26 mouse cellular contexts compared by ENCODE assay signal in the genomic region with DNA sequence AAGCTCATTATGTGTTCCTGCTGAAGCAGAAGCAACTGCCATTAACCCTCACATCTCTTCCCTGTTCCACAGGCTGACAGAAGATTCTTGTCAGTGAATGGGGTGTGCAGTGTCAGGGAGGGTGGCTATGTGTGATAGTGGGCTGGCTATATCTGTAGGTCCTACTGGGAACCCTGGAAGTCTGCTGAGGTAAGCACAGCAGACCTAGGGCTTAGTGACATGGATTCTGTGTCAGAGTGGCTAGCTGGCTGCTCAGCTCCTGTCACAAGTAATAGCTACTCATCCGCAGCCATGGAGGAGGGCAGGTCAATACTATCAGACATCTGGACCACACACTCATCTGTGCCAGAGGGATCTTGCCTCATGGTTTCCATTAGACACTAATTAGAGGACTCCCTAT.
DNase-seq lines count a peak whose midpoint lies in the region; ATAC-seq lines count a peak whose summit lies in the region.
"Had no signal": no experiment of that assay in that cellular context is flagged by ENCODE, and none has a peak within 500 bp of the region (broad histone marks: within the 10 kb centered on the region; RNA-seq: fewer than 3 reads in every experiment).

No protein-coding gene starts in this region.

- 76% methylated on average over 1 of the region's 1 CpGs for WGBS in heart, embryonic 12.5 days
- WGBS in midbrain, embryonic 10.5 days = 67% methylated on average over 1 of the region's 1 CpGs
- WGBS in midbrain, embryonic 14.5 days = 82% methylated on average over 1 of the region's 1 CpGs
- WGBS in embryonic facial prominence, embryonic 12.5 days = 23% methylated on average over 1 of the region's 1 CpGs

- H3K36me3 ChIP-seq in heart, embryonic 12.5 days = no peaks in the 10 kb centered on the region
- H3K36me3 ChIP-seq in midbrain, embryonic 10.5 days = no peaks in the 10 kb centered on the region
- no peaks in the 10 kb centered on the region for H3K36me3 ChIP-seq in midbrain, embryonic 14.5 days (ENCODE audit: control insufficient read depth, insufficient read depth, low read length)
- H3K36me3 ChIP-seq in embryonic facial prominence, embryonic 12.5 days = no peaks in the 10 kb centered on the region
- H3K36me3 ChIP-seq: embryonic facial prominence, embryonic 15.5 days; G1E; heart, embryonic 15.5 days; liver, embryonic 13.5 days had no signal

- no peak for ATAC-seq in heart, embryonic 12.5 days (ENCODE audit: insufficient number of reproducible peaks, low FRiP score)
- ATAC-seq in midbrain, embryonic 14.5 days (ENCODE audit: low FRiP score, low TSS enrichment) = no peak
- ATAC-seq in embryonic facial prominence, embryonic 12.5 days (ENCODE audit: insufficient number of reproducible peaks, insufficient read depth, low FRiP score, low TSS enrichment) = 0 out of 2 replicates have a peak, but pooled peaks have one; percentile 55
- ATAC-seq: midbrain, embryonic 16.5 days had no signal

- DNase-seq in heart, adult 11 months = peak; percentile 54
- peak; percentile 19 for DNase-seq in midbrain, embryonic 10.5 days (ENCODE audit: low spot score)
- DNase-seq in midbrain, embryonic 14.5 days = no peak
- peak; percentile 83 for DNase-seq in retina, embryonic 14.5 days (ENCODE audit: low spot score)
- no peak for DNase-seq in cerebellum, postnatal 10 days
- DNase-seq in T-cell, adult 2 months (ENCODE audit: low spot score) = no peak
- DNase-seq: adrenal gland, postnatal 10 days; B cell, adult 2 months; cerebellum, adult 18-20 months; cerebellum, postnatal 25 days; gastrocnemius, postnatal 36 days; heart, postnatal 36 days; kidney, adult 11 months; kidney, postnatal 36 days; liver, embryonic 13.5 days; lung, postnatal 4 days had no signal

- H3K9ac ChIP-seq in heart, embryonic 12.5 days = no peak overlapping the region
- H3K9ac ChIP-seq in midbrain, embryonic 14.5 days (replicated peaks; ENCODE audit: low read length) = no peak overlapping the region
- H3K9ac ChIP-seq in embryonic facial prominence, embryonic 12.5 days = no peak overlapping the region
- H3K9ac ChIP-seq: embryonic facial prominence, embryonic 15.5 days; heart, embryonic 15.5 days; kidney, embryonic 15.5 days; liver, embryonic 13.5 days; lung, embryonic 14.5 days had no signal

- H3K4me3 ChIP-seq in heart, embryonic 12.5 days = no peak overlapping the region
- H3K4me3 ChIP-seq in midbrain, embryonic 10.5 days = no peak overlapping the region
- H3K4me3 ChIP-seq in midbrain, embryonic 14.5 days (replicated peaks; ENCODE audit: low read depth, low read length) = no peak overlapping the region
- no peak overlapping the region for H3K4me3 ChIP-seq in embryonic facial prominence, embryonic 12.5 days
- H3K4me3 ChIP-seq: embryonic facial prominence, embryonic 15.5 days; heart, embryonic 15.5 days; kidney, embryonic 15.5 days; left cerebral cortex, adult 2 months; liver, embryonic 13.5 days had no signal

- H3K27ac ChIP-seq in heart, embryonic 12.5 days (ENCODE audit: poor library complexity, severe bottlenecking) = no peak overlapping the region
- no peak overlapping the region for H3K27ac ChIP-seq in midbrain, embryonic 10.5 days (replicated peaks)
- no peak overlapping the region; the same call in 1 of the 2 replicates for H3K27ac ChIP-seq in midbrain, embryonic 14.5 days (replicated peaks; ENCODE audit: low read depth, low read length)
- no peak overlapping the region for H3K27ac ChIP-seq in embryonic facial prominence, embryonic 12.5 days
- H3K27ac ChIP-seq: embryonic facial prominence, embryonic 15.5 days; heart, embryonic 15.5 days; kidney, embryonic 15.5 days; left cerebral cortex, adult 2 months; liver, embryonic 13.5 days had no signal

- no peak overlapping the region for H3K4me2 ChIP-seq in heart, embryonic 12.5 days
- H3K4me2 ChIP-seq in midbrain, embryonic 14.5 days (ENCODE audit: low read length) = no peak overlapping the region
- H3K4me2 ChIP-seq in embryonic facial prominence, embryonic 12.5 days (replicated peaks) = no peak overlapping the region
- H3K4me2 ChIP-seq: embryonic facial prominence, embryonic 15.5 days; heart, embryonic 15.5 days; kidney, embryonic 15.5 days; liver, embryonic 13.5 days; lung, embryonic 14.5 days had no signal

- no peaks in the 10 kb centered on the region for H3K9me3 ChIP-seq in heart, embryonic 12.5 days (replicated peaks)
- no peaks in the 10 kb centered on the region for H3K9me3 ChIP-seq in midbrain, embryonic 10.5 days (replicated peaks)
- no peaks in the 10 kb centered on the region for H3K9me3 ChIP-seq in midbrain, embryonic 14.5 days (ENCODE audit: control insufficient read depth, low read length)
- no peaks in the 10 kb centered on the region for H3K9me3 ChIP-seq in embryonic facial prominence, embryonic 12.5 days
- H3K9me3 ChIP-seq: embryonic facial prominence, embryonic 15.5 days; G1E; heart, embryonic 15.5 days; kidney, embryonic 15.5 days; liver, embryonic 13.5 days had no signal

- H3K27me3 ChIP-seq in heart, embryonic 12.5 days (replicated peaks) = no peaks in the 10 kb centered on the region
- H3K27me3 ChIP-seq in midbrain, embryonic 10.5 days (ENCODE audit: low read depth, poor library complexity, severe bottlenecking) = peaks cover 5% of the 10 kb centered on the region; the same call in 1 of the 2 replicates
- no peaks in the 10 kb centered on the region for H3K27me3 ChIP-seq in midbrain, embryonic 14.5 days (ENCODE audit: control insufficient read depth, insufficient read depth, low read length)
- no peaks in the 10 kb centered on the region for H3K27me3 ChIP-seq in embryonic facial prominence, embryonic 12.5 days
- H3K27me3 ChIP-seq: CH12.LX; embryonic facial prominence, embryonic 15.5 days; heart, embryonic 15.5 days; kidney, embryonic 15.5 days; liver, embryonic 13.5 days had no signal

- H3K4me1 ChIP-seq in heart, embryonic 12.5 days (replicated peaks) = no peaks in the 10 kb centered on the region
- H3K4me1 ChIP-seq in midbrain, embryonic 10.5 days = peaks cover 43% of the 10 kb centered on the region
- peaks cover 15% of the 10 kb centered on the region for H3K4me1 ChIP-seq in midbrain, embryonic 14.5 days (ENCODE audit: control insufficient read depth, insufficient read depth, low read length)
- H3K4me1 ChIP-seq in embryonic facial prominence, embryonic 12.5 days = peaks cover 10% of the 10 kb centered on the region; the same call in 1 of the 2 replicates
- H3K4me1 ChIP-seq: embryonic facial prominence, embryonic 15.5 days; heart, embryonic 15.5 days; liver, embryonic 13.5 days had no signal

Comparison
In these comparisons a context has a peak if more than half of its experiments do, and no peak if none do; other contexts are left out.
1. DNase-seq: peak in heart, adult 11 months (single experiment), midbrain, embryonic 10.5 days (single experiment) and retina, embryonic 14.5 days (single experiment); none in midbrain, embryonic 14.5 days (single experiment), cerebellum, postnatal 10 days (0 of 2) and T-cell, adult 2 months (single experiment).